Mouse (Mus musculus): ENCODE data around the gene Cpne8.
"Not testable (repeated sequence)": the region's sequence is repeated elsewhere in the genome, so short reads cannot be mapped to it uniquely, and the experiment has no call there.

Gene Cpne8

GRCm38 (mm10) chr15:90616116-90616798 is 63.0 kb downstream of the Cpne8 start:
- no peak for DNase-seq (ENCODE audit: low spot score in 2 of 2)

- DNase-seq (ENCODE audit: low spot score in 2 of 2): not testable (repeated sequence)
These were observed 68.5 kb downstream of the Cpne8 start for GRCm38 (mm10) chr15:90610767-90611166.

GRCm38 (mm10) chr15:90609836-90610415 is 69.3 kb downstream of the Cpne8 start:
- no peak for DNase-seq (ENCODE audit: low spot score in 2 of 2)

- DNase-seq (ENCODE audit: low spot score in 2 of 2): no peak
These were observed 70.9 kb downstream of the Cpne8 start for GRCm38 (mm10) chr15:90608368-90608767.

GRCm38 (mm10) chr15:90607181-90607580 is 72.1 kb downstream of the Cpne8 start:
- DNase-seq (ENCODE audit: low spot score in 2 of 2): no peak

GRCm38 (mm10) chr15:90603676-90604075 is 75.6 kb downstream of the Cpne8 start:
- DNase-seq (ENCODE audit: low spot score in 2 of 2): no peak

- DNase-seq (ENCODE audit: low spot score in 2 of 2): no peak
These were observed 81.3 kb downstream of the Cpne8 start for GRCm38 (mm10) chr15:90597715-90598497.

GRCm38 (mm10) chr15:90595592-90595991 is 83.6 kb downstream of the Cpne8 start:
- no peak for DNase-seq (ENCODE audit: low spot score in 2 of 2)

- DNase-seq (ENCODE audit: low spot score in 2 of 2): no peak
These were observed 89.6 kb downstream of the Cpne8 start for GRCm38 (mm10) chr15:90589587-90589986.

GRCm38 (mm10) chr15:90577402-90577801 is 101.8 kb downstream of the Cpne8 start:
- no peak for DNase-seq (ENCODE audit: low spot score in 2 of 2)

GRCm38 (mm10) chr15:90569246-90569645 is 110.0 kb downstream of the Cpne8 start:
- no peak for DNase-seq (ENCODE audit: low spot score in 2 of 2)

GRCm38 (mm10) chr15:90568050-90568449 is 111.2 kb downstream of the Cpne8 start:
- DNase-seq (ENCODE audit: low spot score in 2 of 2): no peak

- DNase-seq (ENCODE audit: low spot score in 2 of 2): no peak
These were observed 115.2 kb downstream of the Cpne8 start for GRCm38 (mm10) chr15:90563996-90564395.

- DNase-seq (ENCODE audit: low spot score in 2 of 2): no peak
These were observed 117.6 kb downstream of the Cpne8 start for GRCm38 (mm10) chr15:90561613-90562012.

- DNase-seq (ENCODE audit: low spot score in 2 of 2): no peak
These were observed 130.6 kb downstream of the Cpne8 start for GRCm38 (mm10) chr15:90548589-90548988.

- DNase-seq (ENCODE audit: low spot score in 2 of 2): no peak
These were observed 135.8 kb downstream of the Cpne8 start for GRCm38 (mm10) chr15:90543447-90543846.

- no peak for DNase-seq (ENCODE audit: low spot score in 2 of 2)
These were observed 137.1 kb downstream of the Cpne8 start for GRCm38 (mm10) chr15:90542126-90542525.

- DNase-seq (ENCODE audit: low spot score in 2 of 2): no peak
These were observed 142.7 kb downstream of the Cpne8 start for GRCm38 (mm10) chr15:90536311-90537202.

- no peak for DNase-seq (ENCODE audit: low spot score in 2 of 2)
These were observed 143.5 kb downstream of the Cpne8 start for GRCm38 (mm10) chr15:90535730-90536129.

GRCm38 (mm10) chr15:90512769-90513168 is 166.5 kb downstream of the Cpne8 start:
- DNase-seq (ENCODE audit: low spot score in 2 of 2): no peak

GRCm38 (mm10) chr15:90497080-90497479 is 182.2 kb downstream of the Cpne8 start:
- DNase-seq (ENCODE audit: low spot score in 2 of 2): no peak

- DNase-seq (ENCODE audit: low spot score in 2 of 2): no peak
These were observed 187.7 kb downstream of the Cpne8 start for GRCm38 (mm10) chr15:90491558-90491957.

Data from frontal cortex, postnatal 25 days (tissue).